Mouse (Mus musculus): Measurements from ENCODE around the gene Gfm2. TPM values are rescaled to one million over a fixed set of nuclear protein-coding genes. Genes with fewer than 3 reads are reported as not detected.
"Not testable (repeated sequence)": the region's sequence is repeated elsewhere in the genome, so short reads cannot be mapped to it uniquely, and the experiment has no call there.

The Gfm2 gene
- polyA plus RNA-seq (2014; fragmentation: Nextera tagmentation; extraction: Ambion mirVana), result 35.2 and 39.1 TPM in 2 replicates

DNA sequence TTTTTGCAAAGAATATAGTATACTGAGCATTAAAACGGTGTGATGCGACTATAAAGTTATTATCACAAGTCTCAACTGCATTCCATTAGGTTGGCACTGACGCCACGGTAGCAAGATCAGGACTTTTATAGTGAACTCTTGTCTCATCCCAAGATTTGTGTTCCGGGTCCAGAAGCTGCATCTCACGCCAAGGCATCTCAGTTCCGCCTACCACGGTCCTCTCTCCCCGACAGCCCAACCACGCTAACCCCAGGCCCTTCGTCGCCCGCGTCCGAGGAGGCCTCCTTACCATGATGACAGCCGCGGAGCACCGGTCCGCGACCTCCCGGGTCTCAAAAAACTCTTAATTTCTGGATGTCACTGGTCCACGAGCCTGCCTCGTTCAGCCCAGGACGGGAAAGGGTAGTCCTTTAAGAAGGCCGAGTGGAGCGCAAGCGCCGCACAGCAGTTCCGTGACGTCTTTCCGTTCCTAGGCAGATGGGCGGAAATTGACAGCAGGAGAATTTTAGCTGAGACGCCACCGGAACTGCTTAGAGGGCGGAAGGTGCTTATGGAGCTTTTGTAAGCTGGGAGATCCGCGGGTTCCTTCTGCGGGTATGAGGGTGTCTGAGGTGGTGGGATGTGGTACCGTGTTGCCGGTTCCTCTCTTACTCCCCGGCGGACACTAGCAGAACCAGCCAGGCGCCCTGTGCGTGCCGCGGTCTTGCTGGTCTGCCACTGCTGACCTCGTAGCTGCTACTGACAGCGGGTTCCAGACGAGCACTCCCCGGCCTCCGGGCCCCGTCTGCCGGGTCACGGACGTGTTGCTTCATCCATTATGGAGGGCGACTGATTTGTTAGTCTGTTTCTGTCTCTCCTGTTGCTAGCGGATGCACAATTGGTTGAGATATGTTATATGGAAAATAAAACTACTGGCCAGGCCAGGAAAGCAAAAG, at the start of gene Gfm2, which contains the start of gene Nsa2:
Gfm2 (plus strand) TSS at position 472 of the 935 bp plus-strand sequence.
Nsa2 (minus strand) TSS at position 472 of the 935 bp plus-strand sequence.
- under 1% methylated on average over 57 of the region's 57 CpGs for WGBS
- 0 out of 2 replicates have a peak, but pooled peaks cover 2% of the 10 kb centered on the region for H3K36me3 ChIP-seq (ENCODE audit: control insufficient read depth, insufficient read depth, low read length)
- H3K4me3 ChIP-seq (ENCODE audit: low read depth, low read length), result peak within 1 kb of the TSS; percentile 88
- H3K9ac ChIP-seq (ENCODE audit: low read depth, low read length), result peak within 1 kb of the TSS; percentile 92
- DNase-seq (ENCODE audit: low spot score), result peak; percentile 92
- H3K9me3 ChIP-seq (ENCODE audit: control insufficient read depth, low read length), result no peaks in the 10 kb centered on the region
- peak within 1 kb of the TSS; percentile 59 for H3K4me2 ChIP-seq (replicated peaks; ENCODE audit: low read depth, low read length)
- H3K4me1 ChIP-seq (replicated peaks; ENCODE audit: control insufficient read depth, insufficient read depth, low read length), result no peaks in the 10 kb centered on the region; the same call in 1 of the 2 replicates
- H3K27me3 ChIP-seq (ENCODE audit: control insufficient read depth, insufficient read depth, low read length), result no peaks in the 10 kb centered on the region
- peak within 1 kb of the TSS; percentile 80 for H3K27ac ChIP-seq (ENCODE audit: low read depth, low read length)
- peak; percentile 96 for ATAC-seq (ENCODE audit: low FRiP score)

DNA sequence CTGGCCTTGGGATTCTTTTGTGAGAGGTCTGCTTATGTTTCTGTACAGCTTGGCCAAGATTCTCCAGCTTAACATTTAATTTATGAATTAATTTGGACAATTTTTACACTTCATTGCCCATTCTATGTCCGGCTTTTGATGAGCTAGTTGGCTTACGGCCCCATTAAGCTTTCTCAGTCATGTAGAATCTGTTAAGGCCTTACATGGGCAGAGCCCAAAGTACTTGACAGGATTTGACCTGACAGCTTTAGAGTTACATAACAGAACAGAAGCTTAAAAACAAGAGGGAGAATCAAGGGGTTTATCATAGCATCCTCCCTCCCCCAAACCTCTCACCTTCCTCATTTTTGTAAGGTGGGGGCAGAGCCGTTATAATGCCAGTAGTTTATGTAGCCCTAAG, 49.6 kb upstream of the Gfm2 start:
- H3K4me3 ChIP-seq (ENCODE audit: low read depth, low read length), result no peak overlapping the region
- no peak overlapping the region for H3K4me2 ChIP-seq (replicated peaks; ENCODE audit: low read depth, low read length)
- no peak for DNase-seq (ENCODE audit: low spot score)
- H3K27ac ChIP-seq (ENCODE audit: low read depth, low read length), result no peak overlapping the region
- ATAC-seq (ENCODE audit: low FRiP score), result no peak
- 88% methylated on average over 3 of the region's 3 CpGs for WGBS
- no peak overlapping the region for H3K9ac ChIP-seq (ENCODE audit: low read depth, low read length)
- H3K27me3 ChIP-seq (ENCODE audit: control insufficient read depth, insufficient read depth, low read length), result no peaks in the 10 kb centered on the region
- no peaks in the 10 kb centered on the region for H3K36me3 ChIP-seq (ENCODE audit: control insufficient read depth, insufficient read depth, low read length)
- H3K9me3 ChIP-seq (ENCODE audit: control insufficient read depth, low read length), result no peaks in the 10 kb centered on the region
- no peaks in the 10 kb centered on the region for H3K4me1 ChIP-seq (replicated peaks; ENCODE audit: control insufficient read depth, insufficient read depth, low read length)

DNA sequence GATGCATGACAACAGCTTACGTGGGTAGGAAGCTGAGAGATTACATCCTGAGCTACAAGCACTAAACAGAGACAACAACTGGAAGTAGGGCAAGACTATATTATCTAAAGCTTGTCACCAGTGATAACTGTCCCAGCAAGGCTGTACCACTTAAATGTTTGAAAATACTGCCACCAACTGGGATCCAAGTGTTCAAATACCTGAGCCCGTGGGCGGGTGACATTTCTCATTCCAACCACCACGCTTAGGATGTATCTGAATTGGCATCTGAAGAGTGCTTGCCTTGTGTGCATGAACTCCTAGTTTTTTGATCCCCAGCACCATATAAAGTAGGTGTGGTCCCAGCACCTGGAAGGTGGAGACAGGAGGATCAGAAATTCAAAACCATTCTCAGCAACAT, 42.0 kb upstream of the Gfm2 start:
- H3K36me3 ChIP-seq (ENCODE audit: control insufficient read depth, insufficient read depth, low read length), result no peaks in the 10 kb centered on the region
- DNase-seq (ENCODE audit: low spot score) (no peak), ATAC-seq (ENCODE audit: low FRiP score) (no peak)
- WGBS, result 92% methylated on average over 4 of the region's 4 CpGs
- no peak overlapping the region for H3K27ac ChIP-seq (ENCODE audit: low read depth, low read length)
- H3K4me1 ChIP-seq (replicated peaks; ENCODE audit: control insufficient read depth, insufficient read depth, low read length), result no peaks in the 10 kb centered on the region
- H3K4me2 ChIP-seq (replicated peaks; ENCODE audit: low read depth, low read length), result no peak overlapping the region
- H3K9ac ChIP-seq (ENCODE audit: low read depth, low read length), result no peak overlapping the region
- H3K27me3 ChIP-seq (ENCODE audit: control insufficient read depth, insufficient read depth, low read length), result no peaks in the 10 kb centered on the region
- no peaks in the 10 kb centered on the region for H3K9me3 ChIP-seq (ENCODE audit: control insufficient read depth, low read length)
- H3K4me3 ChIP-seq (ENCODE audit: low read depth, low read length), result no peak overlapping the region

DNA sequence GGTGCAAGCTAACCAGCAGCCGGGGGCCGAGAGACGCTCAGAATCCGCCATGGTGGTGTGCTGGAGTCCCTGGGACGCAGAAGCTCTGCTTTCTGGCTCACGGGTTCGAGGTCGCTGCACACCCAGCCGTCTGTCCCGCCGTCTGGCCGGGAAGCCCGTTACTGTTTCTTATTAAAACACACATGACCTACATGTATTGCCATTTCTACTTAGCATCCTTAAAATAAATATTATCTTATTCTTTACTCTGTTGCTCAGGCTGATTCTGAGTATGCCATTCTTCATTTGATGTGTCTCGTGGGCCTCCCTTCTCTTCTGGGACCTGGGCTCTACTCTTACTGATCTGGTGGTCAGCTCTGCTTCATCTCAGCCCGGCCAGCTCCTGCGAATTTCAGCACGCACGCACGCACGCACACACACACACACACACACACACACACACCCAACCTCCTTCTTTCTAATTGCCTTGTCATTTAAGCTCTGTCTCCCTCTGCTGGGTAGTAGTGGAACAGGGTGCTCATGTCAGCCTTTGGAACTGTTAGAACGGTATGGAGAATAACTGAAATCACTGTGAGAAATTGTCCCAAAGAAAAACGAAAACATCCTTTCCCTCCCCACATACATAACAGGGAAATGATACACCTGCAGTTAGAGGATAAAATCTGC, 38.4 kb upstream of the Gfm2 start, which contains the start of gene Gm6169:
Gm6169 (minus strand) TSS at position 51 of the 666 bp plus-strand sequence.
- ATAC-seq (ENCODE audit: low FRiP score) (no peak), DNase-seq (ENCODE audit: low spot score) (peak; percentile 71)
- Histone ChIP-seq H3K36me3 (ENCODE audit: control insufficient read depth, insufficient read depth, low read length) (no peaks in the 10 kb centered on the region), H3K4me1 (replicated peaks; ENCODE audit: control insufficient read depth, insufficient read depth, low read length) (no peaks in the 10 kb centered on the region), H3K4me2 (replicated peaks; ENCODE audit: low read depth, low read length) (no peak within 1 kb of the TSS), H3K9ac (ENCODE audit: low read depth, low read length) (no peak within 1 kb of the TSS), H3K9me3 (ENCODE audit: control insufficient read depth, low read length) (no peaks in the 10 kb centered on the region), H3K27me3 (ENCODE audit: control insufficient read depth, insufficient read depth, low read length) (no peaks in the 10 kb centered on the region), H3K27ac (ENCODE audit: low read depth, low read length) (no peak within 1 kb of the TSS), H3K4me3 (ENCODE audit: low read depth, low read length) (no peak within 1 kb of the TSS)
- WGBS, result 89% methylated on average over 22 of the region's 22 CpGs

DNA sequence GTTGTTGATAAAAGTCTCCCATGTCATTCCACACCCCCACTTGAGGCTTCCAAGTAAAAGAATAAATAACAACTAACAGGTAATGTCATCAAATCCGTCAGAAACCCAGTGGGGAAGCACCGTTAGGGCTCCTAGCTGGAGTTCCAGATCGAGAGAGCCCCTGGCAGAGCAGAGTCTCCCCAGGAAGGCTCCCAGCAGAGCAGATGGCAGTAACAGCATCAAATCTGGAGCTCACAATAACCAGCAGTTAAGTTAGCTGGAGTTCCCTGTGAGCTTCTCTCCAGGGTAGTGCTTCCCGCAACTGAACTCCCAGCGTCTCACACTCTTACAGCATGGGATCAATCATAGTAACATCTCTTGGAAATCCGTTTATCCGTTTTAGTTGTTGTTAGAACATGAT, 32.7 kb upstream of the Gfm2 start:
- no peak for ATAC-seq (ENCODE audit: low FRiP score)

DNA sequence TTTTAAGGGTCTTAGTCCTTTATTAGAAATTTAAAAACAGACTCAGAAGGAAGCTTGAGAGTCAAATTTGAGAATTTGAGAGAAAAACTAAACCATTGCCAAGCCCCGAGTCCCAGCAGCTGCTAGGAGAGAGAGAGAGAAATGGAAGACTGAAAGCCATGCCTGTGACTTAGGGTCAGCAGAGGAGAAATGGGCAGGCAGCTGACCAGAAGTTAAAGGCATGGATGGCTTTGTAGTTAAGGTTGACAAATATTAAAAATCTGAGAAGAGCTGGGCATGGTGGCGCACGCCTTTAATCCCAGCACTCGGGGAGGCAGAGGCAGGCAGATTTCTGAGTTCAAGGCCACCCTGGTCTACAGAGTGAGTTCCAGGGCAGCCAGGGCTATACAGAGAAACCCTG, 30.0 kb upstream of the Gfm2 start:
- H3K9ac ChIP-seq (ENCODE audit: low read depth, low read length); H3K4me2 ChIP-seq (replicated peaks; ENCODE audit: low read depth, low read length); ATAC-seq (ENCODE audit: low FRiP score); DNase-seq (ENCODE audit: low spot score); H3K9me3 ChIP-seq (ENCODE audit: control insufficient read depth, low read length); H3K27me3 ChIP-seq (ENCODE audit: control insufficient read depth, insufficient read depth, low read length); H3K36me3 ChIP-seq (ENCODE audit: control insufficient read depth, insufficient read depth, low read length); H3K4me3 ChIP-seq (ENCODE audit: low read depth, low read length); H3K27ac ChIP-seq (ENCODE audit: low read depth, low read length); H3K4me1 ChIP-seq (replicated peaks; ENCODE audit: control insufficient read depth, insufficient read depth, low read length): not testable (repeated sequence)
- WGBS, result 95% methylated on average over 4 of the region's 4 CpGs

More for the DNA sequence above, 32.7 kb upstream of the Gfm2 start:
- H3K27ac ChIP-seq (ENCODE audit: low read depth, low read length), result no peak overlapping the region
- no peaks in the 10 kb centered on the region for H3K9me3 ChIP-seq (ENCODE audit: control insufficient read depth, low read length)
- no peak overlapping the region for H3K4me2 ChIP-seq (replicated peaks; ENCODE audit: low read depth, low read length)
- H3K36me3 ChIP-seq (ENCODE audit: control insufficient read depth, insufficient read depth, low read length), result no peaks in the 10 kb centered on the region
- no peaks in the 10 kb centered on the region for H3K27me3 ChIP-seq (ENCODE audit: control insufficient read depth, insufficient read depth, low read length)
- 66% methylated on average over 7 of the region's 7 CpGs for WGBS
- H3K9ac ChIP-seq (ENCODE audit: low read depth, low read length), result no peak overlapping the region
- no peak overlapping the region for H3K4me3 ChIP-seq (ENCODE audit: low read depth, low read length)
- DNase-seq (ENCODE audit: low spot score), result no peak
- H3K4me1 ChIP-seq (replicated peaks; ENCODE audit: control insufficient read depth, insufficient read depth, low read length), result no peaks in the 10 kb centered on the region

DNA sequence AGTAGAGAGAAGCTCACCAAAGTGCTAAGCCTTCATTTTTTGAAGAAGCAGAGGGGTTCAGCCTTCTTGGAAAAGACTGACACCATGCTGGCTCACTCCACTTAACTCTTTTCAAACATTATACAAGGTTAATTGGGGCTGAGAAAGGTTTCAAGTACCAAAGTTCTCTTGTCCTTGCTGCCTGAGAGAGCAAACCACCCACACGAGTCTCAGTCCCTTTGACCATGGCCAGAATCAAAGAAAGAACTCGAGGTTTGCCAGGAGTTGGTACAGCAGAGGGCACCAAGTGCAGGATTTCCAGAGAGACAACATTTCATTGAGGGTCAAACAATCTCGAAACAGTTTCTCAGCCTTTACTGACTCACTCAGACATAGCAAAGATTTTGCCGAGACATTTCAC, 28.7 kb upstream of the Gfm2 start:
- H3K27ac ChIP-seq (ENCODE audit: low read depth, low read length), result no peak overlapping the region
- no peaks in the 10 kb centered on the region for H3K9me3 ChIP-seq (ENCODE audit: control insufficient read depth, low read length)
- H3K27me3 ChIP-seq (ENCODE audit: control insufficient read depth, insufficient read depth, low read length), result no peaks in the 10 kb centered on the region
- ATAC-seq (ENCODE audit: low FRiP score), result no peak
- H3K4me3 ChIP-seq (ENCODE audit: low read depth, low read length), result no peak overlapping the region
- no peak for DNase-seq (ENCODE audit: low spot score)
- 80% methylated on average over 4 of the region's 4 CpGs for WGBS
- no peaks in the 10 kb centered on the region for H3K36me3 ChIP-seq (ENCODE audit: control insufficient read depth, insufficient read depth, low read length)
- no peaks in the 10 kb centered on the region for H3K4me1 ChIP-seq (replicated peaks; ENCODE audit: control insufficient read depth, insufficient read depth, low read length)
- no peak overlapping the region for H3K9ac ChIP-seq (ENCODE audit: low read depth, low read length)
- no peak overlapping the region for H3K4me2 ChIP-seq (replicated peaks; ENCODE audit: low read depth, low read length)

DNA sequence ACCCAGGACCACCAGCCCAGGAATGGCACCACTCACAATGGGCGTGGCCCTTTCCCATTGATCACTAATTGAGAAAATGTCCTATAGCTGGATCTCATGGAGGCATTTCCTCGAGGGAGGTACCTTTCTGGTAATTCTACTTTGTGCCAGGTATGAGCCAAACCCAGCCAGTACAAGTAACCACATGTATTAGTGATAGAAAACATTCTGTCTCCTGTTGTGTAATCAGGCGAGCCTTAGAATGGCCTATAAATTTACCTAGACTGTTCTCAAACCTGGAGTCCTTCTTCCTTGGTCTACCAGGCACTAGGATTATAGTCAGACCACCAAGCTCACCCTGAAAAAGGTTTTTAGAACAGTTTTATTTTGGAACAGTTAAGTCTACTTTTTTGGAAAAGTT, 16.4 kb upstream of the Gfm2 start:
- Histone ChIP-seq H3K36me3 (ENCODE audit: control insufficient read depth, insufficient read depth, low read length) (no peaks in the 10 kb centered on the region), H3K4me3 (ENCODE audit: low read depth, low read length) (no peak overlapping the region), H3K27me3 (ENCODE audit: control insufficient read depth, insufficient read depth, low read length) (no peaks in the 10 kb centered on the region), H3K9ac (ENCODE audit: low read depth, low read length) (no peak overlapping the region), H3K27ac (ENCODE audit: low read depth, low read length) (no peak overlapping the region), H3K4me1 (replicated peaks; ENCODE audit: control insufficient read depth, insufficient read depth, low read length) (no peaks in the 10 kb centered on the region), H3K9me3 (ENCODE audit: control insufficient read depth, low read length) (no peaks in the 10 kb centered on the region), H3K4me2 (replicated peaks; ENCODE audit: low read depth, low read length) (no peak overlapping the region)
- ATAC-seq (ENCODE audit: low FRiP score), result no peak
- DNase-seq (ENCODE audit: low spot score), result no peak
- WGBS, result 81% methylated on average over 3 of the region's 3 CpGs

Measured in hindbrain, embryonic 11.5 days (tissue).